Mouse (Mus musculus) liver, postnatal 0 days (tissue): ENCODE results near the gene Efnb2.

Experiments used
- CTCF ChIP-seq: sonication (generic); IDR thresholded peaks from 2 replicates; pipeline ENCODE4 v1.5.1; 2016; ENCODE audit warnings: antibody characterized with exemption, low read depth
- EP300 ChIP-seq: IDR thresholded peaks from 2 replicates; pipeline ENCODE4 v1.6.1; 2016; ENCODE audit warnings: antibody characterized with exemption, low read depth, mild to moderate bottlenecking

GRCm38 (mm10) chr8:8652388-8652787 lies 8.7 kb downstream of the Efnb2 start:
- TF ChIP-seq CTCF (no peak), EP300 (no peak)
